Mouse (Mus musculus) limb, embryonic 11.5 days (tissue): ENCODE data around the gene Slc35g1. TPM values are rescaled to one million over a fixed set of nuclear protein-coding genes. Genes with fewer than 3 reads are reported as not detected.

Source experiments
- ATAC-seq: fragments of 200-750 bp; cut with Nextera tagmentation; 2 replicates; pipeline ENCODE4 v1.8.0; 2017; ENCODE audit warnings: low read depth; ENCODE audit not compliant: insufficient number of reproducible peaks, low FRiP score, low TSS enrichment
- DNase-seq: peaks from one replicate; pipeline ENCODE4 v3.0.0-alpha.2; 2015; ENCODE audit warnings: low spot score
- H3K27ac ChIP-seq: fragments of 300-500 bp; sonication (generic); replicated peaks from 2 replicates; pipeline ENCODE4 v1.5.1; 2014; ENCODE audit warnings: low read depth, mild to moderate bottlenecking, low read length
- H3K27me3 ChIP-seq: fragments of 300-500 bp; sonication (generic); 2 replicates; pipeline ENCODE4 v1.6.1; 2014; ENCODE audit warnings: mild to moderate bottlenecking, low read length, mixed read lengths; ENCODE audit not compliant: control insufficient read depth, insufficient read depth
- H3K36me3 ChIP-seq: fragments of 300-500 bp; sonication (generic); 2 replicates; pipeline ENCODE4 v1.6.1; 2014; ENCODE audit warnings: mild to moderate bottlenecking, low read length, moderate library complexity, mixed read lengths; ENCODE audit not compliant: control insufficient read depth, insufficient read depth
- H3K4me1 ChIP-seq: fragments of 300-500 bp; sonication (generic); 2 replicates; pipeline ENCODE4 v1.6.1; 2014; ENCODE audit warnings: low read length, mixed read lengths; ENCODE audit not compliant: control insufficient read depth, insufficient read depth
- H3K4me2 ChIP-seq: fragments of 300-500 bp; sonication (generic); 2 replicates; pipeline ENCODE4 v1.6.1; 2014; ENCODE audit warnings: low read depth, mild to moderate bottlenecking, moderate library complexity; ENCODE audit not compliant: severe bottlenecking
- H3K4me3 ChIP-seq: fragments of 300-500 bp; sonication (generic); 2 replicates; pipeline ENCODE4 v1.5.1; 2014; ENCODE audit warnings: low read depth, low read length
- H3K9ac ChIP-seq: fragments of 300-500 bp; sonication (generic); 2 replicates; pipeline ENCODE4 v1.6.1; 2014; ENCODE audit warnings: mild to moderate bottlenecking, low read length
- H3K9me3 ChIP-seq: fragments of 300-500 bp; sonication (generic); 2 replicates; pipeline ENCODE4 v1.6.1; 2016; ENCODE audit warnings: low read length; ENCODE audit not compliant: control insufficient read depth
- WGBS: fragments of 180-500 bp; shearing (Covaris S2); extraction: QIAGEN DNeasy Blood & Tissue Kit; methylation state at CpG from one replicate; pipeline ENCODE4 v1.1.7; 2014; 5-methylcytosine and 5-hydroxymethylcytosine counted together
- polyA plus RNA-seq: library from polyadenylated mRNA; unstranded; fragments of >200 nt; fragmentation: Nextera tagmentation; extraction: Ambion mirVana; gene quantifications from 2 replicates; pipeline ENCODE4 v1.2.1, GENCODE M21; 2014

The Slc35g1 gene
- 3.5 and 4.3 TPM in 2 replicates for polyA plus RNA-seq

DNA sequence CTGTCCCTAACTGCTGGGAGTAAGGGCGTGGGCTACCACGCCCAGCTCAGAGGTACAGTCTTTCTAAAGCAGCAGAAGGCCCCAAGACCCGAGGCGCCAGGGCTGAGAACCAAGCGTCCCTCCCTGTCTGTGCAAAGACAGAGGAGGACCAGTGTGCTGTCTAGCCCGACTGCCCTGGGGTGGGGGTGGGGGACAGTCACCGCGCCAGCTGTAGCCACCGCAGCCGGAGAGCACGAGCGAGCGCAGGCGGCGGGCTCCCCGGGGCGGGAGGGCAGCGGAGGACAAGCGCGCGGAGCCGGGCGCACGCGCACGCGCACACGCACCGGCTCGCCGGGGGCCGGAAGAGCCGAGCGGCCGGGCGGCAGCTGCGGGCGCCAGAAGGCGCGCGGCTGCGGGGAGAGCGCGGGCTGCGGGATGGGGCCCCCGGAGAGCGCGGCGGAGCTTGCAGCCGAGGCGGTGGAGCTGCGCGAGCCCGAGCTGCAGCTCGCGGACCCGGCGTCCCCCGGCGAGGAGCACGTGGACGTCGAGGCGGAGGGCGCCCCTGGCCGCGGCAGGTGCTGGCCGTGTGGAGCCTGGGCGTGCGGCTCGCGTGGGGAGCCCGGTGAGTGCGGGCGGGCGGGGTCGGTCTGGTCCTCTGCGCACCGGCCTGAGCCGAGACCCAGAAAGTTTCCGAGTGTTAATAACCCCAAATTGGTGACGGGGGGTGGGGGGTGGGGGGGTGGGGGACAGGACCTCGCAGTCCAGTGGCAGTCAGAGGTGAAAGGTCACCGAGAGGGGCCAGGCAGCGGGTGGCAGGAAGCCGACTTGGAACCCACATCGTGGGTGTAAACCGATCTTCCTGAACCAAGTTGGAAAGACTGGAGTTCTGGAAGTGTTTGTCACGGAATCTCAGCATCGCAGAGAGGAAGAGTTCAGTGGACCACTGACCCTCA lies at the start of gene Slc35g1:
TSS of gene Slc35g1 (plus strand) at position 280 of the 932 bp plus-strand sequence.
- Histone ChIP-seq H3K9ac (peak within 1 kb of the TSS; percentile 64; the same call in 1 of the 2 replicates), H3K4me2 (peak within 1 kb of the TSS; percentile 78), H3K9me3 (no peaks in the 10 kb centered on the region), H3K27ac (no peak within 1 kb of the TSS), H3K4me3 (peak within 1 kb of the TSS; percentile 53), H3K36me3 (no peaks in the 10 kb centered on the region), H3K4me1 (no peaks in the 10 kb centered on the region), H3K27me3 (no peaks in the 10 kb centered on the region)
- DNase-seq (peak; percentile 71), ATAC-seq (peak; percentile 82)
- under 1% methylated on average over 66 of the region's 90 CpGs for WGBS

DNA sequence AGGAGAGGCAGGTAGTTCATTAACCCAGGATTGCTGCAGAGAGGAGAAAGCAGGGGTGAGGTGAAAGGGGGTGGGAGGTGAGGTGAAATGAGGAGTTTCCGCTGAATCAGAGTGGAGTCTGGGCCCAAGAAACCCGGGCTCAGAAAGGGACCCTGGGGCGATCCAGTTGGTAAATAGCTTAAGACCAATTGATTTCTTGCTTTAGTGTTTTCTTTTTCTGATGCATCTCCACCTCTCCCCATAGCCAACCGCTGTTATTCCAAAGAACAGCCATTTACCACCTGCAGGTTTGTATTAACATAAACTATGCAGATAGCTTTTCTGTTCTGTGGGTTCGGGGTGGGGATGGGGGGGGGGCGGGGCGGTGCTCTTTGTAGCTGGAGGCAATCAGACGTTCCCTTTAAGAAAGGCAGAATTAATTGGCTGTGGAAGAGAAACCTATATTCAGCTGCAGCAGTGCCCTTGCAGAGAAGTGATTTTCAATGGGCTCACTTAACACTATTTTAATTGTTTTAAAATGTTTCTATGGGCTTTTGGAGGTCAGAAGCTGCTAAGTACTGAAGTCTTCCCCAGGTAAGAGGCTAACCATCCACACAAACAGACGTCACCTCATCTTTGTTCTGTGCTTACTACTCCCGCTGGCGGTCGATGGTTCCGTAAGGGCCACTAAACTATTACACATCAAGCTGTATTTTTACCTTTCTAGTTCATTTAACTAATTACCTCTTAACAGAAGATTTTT lies 47.3 kb upstream of the Slc35g1 start:
- DNase-seq (no peak), ATAC-seq (no peak)
- WGBS: 36% methylated on average over 13 of the region's 13 CpGs
- Histone ChIP-seq H3K4me2 (no peak overlapping the region), H3K4me3 (no peak overlapping the region), H3K27me3 (no peaks in the 10 kb centered on the region), H3K36me3 (no peaks in the 10 kb centered on the region), H3K27ac (no peak overlapping the region), H3K4me1 (no peaks in the 10 kb centered on the region), H3K9me3 (no peaks in the 10 kb centered on the region), H3K9ac (no peak overlapping the region)

DNA sequence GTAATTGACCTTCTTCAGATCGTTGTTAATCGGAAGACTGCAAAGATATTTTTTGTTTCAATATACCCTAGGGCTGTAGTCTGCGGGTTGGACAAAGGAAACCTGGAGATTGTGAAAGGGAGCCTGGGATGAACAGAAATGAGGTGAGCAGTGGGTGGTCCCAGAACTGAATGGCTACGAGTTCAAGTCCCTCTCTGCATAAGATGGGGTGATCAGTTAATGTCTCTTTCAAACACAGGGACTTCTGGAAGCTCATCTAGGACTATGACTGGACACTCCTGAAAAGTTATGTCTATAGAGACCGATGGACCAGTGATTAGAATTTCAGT lies 46.8 kb upstream of the Slc35g1 start:
- Histone ChIP-seq H3K27ac (no peak overlapping the region), H3K4me3 (no peak overlapping the region), H3K4me2 (no peak overlapping the region), H3K36me3 (no peaks in the 10 kb centered on the region), H3K27me3 (no peaks in the 10 kb centered on the region), H3K4me1 (no peaks in the 10 kb centered on the region), H3K9me3 (no peaks in the 10 kb centered on the region), H3K9ac (no peak overlapping the region)
- DNase-seq (no peak), ATAC-seq (no peak)
- WGBS: 79% methylated on average over 5 of the region's 5 CpGs

DNA sequence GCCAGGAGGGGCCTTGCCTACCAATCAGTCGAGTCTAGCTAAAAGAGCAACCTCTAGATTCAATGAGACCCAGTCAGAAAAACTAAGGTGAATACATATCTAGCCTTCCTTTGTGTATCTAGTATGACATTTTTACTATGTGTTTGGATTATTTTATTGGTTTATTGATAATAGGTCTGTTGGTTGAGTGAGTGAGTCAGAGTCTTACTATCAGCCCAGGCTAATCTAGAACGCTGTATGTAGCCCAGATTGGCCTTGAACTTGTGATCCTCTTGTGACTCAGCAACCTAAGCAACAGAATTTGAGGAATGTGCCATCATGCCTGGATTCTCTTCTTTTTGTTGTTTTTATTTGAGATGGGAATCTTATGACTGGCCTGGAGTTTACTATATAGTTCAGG lies 44.6 kb upstream of the Slc35g1 start:
- Histone ChIP-seq H3K27me3 (no peaks in the 10 kb centered on the region), H3K9me3 (no peaks in the 10 kb centered on the region), H3K4me2 (no peak overlapping the region), H3K36me3 (no peaks in the 10 kb centered on the region), H3K9ac (no peak overlapping the region), H3K27ac (no peak overlapping the region), H3K4me3 (no peak overlapping the region), H3K4me1 (no peaks in the 10 kb centered on the region)
- no peak for DNase-seq
- WGBS: 80% methylated on average over 2 of the region's 2 CpGs
- no peak for ATAC-seq

DNA sequence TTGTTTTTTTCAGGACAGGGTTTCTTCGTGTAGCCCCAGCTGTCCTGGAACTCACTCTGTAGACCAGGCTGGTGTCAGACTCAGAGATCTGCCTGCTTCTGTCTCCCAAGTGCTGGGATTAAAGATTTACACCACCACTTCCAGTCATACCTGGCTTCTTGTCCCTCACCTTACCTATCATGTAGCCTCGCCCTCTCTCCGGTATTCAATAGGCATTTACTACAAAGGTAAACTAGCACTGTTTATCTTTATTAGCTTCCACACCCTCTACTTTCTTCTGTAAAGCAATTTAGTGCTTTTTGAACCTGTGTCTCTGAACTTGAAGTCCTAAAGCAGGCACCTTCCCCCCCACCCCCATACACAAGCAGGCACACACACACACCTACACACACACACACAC lies 44.1 kb upstream of the Slc35g1 start:
- H3K36me3 ChIP-seq: no peaks in the 10 kb centered on the region
- no peak overlapping the region for H3K27ac ChIP-seq
- no peak overlapping the region for H3K4me2 ChIP-seq
- no peak overlapping the region for H3K4me3 ChIP-seq
- ATAC-seq: no peak
- H3K9me3 ChIP-seq: no peaks in the 10 kb centered on the region
- no peak for DNase-seq
- no peak overlapping the region for H3K9ac ChIP-seq
- no peaks in the 10 kb centered on the region for H3K4me1 ChIP-seq
- no peaks in the 10 kb centered on the region for H3K27me3 ChIP-seq
- 89% methylated on average over 3 of the region's 3 CpGs for WGBS

DNA sequence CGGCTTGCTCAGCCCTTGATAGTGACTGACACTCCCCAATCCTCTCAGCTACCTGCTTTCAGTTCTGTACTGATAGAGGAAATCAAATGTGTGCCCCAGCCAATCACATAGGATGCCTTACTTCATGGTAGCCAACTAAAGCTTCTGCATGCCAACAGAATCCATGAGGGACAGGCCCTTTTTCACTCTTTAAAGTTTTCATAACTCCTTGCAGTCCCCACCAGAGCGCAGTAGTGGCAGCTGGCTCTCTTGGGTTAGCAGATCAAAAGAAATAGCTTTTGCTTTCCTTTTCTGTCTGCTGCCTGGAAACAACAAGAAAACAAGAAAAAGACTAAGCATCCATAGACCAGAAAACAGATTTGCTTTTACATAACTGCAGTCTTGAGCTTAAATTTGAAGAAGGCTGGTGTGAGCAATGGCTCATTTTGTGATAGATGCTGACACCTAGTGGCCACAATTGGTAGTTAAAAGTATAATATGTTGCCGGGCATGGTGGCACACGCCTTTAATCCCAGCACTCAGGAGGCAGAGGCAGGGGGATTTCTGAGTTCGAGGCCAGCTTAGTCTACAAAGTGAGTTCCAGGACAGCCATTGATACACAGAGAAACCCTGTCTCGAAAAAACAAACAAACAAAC lies 43.2 kb upstream of the Slc35g1 start:
- no peaks in the 10 kb centered on the region for H3K9me3 ChIP-seq
- H3K4me1 ChIP-seq: no peaks in the 10 kb centered on the region
- DNase-seq (peak; percentile 54), ATAC-seq (no peak)
- H3K36me3 ChIP-seq: no peaks in the 10 kb centered on the region
- H3K27ac ChIP-seq: no peak overlapping the region
- 46% methylated on average over 6 of the region's 6 CpGs for WGBS
- no peak overlapping the region for H3K9ac ChIP-seq
- no peaks in the 10 kb centered on the region for H3K27me3 ChIP-seq
- no peak overlapping the region for H3K4me2 ChIP-seq
- H3K4me3 ChIP-seq: no peak overlapping the region

DNA sequence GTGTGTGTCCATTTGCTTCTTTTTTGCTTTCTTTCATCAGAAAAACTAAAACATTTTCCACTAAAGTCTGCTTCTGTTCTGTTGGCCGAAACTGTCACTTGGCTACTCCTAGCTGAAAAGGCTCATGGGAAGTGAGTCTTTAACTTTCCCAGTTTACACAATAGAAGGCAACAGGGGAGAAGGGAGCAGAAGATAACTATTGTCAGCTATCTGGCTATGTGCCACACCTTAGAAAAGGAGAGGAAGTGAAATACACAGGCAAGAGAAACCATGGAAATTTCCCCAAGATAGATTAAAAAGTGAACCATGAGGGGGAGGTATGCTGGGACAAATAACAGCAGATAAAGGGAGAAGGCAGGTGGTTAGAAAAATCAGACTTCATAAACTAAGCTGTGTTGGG lies 41.5 kb upstream of the Slc35g1 start:
- no peaks in the 10 kb centered on the region for H3K9me3 ChIP-seq
- 87% methylated on average over 1 of the region's 1 CpGs for WGBS
- no peak overlapping the region for H3K4me3 ChIP-seq
- H3K4me1 ChIP-seq: no peaks in the 10 kb centered on the region
- no peak overlapping the region for H3K4me2 ChIP-seq
- H3K27me3 ChIP-seq: no peaks in the 10 kb centered on the region
- no peak overlapping the region for H3K27ac ChIP-seq
- no peak overlapping the region for H3K9ac ChIP-seq
- H3K36me3 ChIP-seq: no peaks in the 10 kb centered on the region
- DNase-seq: no peak
- ATAC-seq: no peak

DNA sequence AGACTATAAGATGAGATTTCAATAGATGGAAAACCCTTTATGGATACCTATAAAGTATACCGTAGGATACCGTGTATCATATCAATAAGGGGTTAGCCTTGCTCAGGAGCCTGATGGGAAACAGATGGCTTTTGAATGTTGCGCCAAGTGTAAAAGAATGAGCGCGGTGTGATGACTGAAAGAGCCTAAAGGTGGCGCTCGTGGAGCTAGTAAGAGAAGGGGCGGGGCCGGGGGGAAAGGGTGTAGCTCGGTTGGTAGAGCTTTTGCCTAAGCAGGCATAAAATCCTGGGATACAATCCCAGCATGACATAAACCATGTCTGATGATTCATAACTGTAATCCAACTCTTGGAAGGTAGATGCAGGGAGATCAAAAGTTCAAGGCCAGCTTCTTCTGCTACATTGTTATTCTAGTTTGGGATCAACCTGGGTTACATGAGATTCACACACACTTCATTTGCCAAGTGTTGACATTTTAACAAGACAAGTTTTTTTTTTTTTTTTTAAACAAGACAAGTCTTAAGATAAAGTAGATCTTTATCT lies 40.9 kb upstream of the Slc35g1 start:
- DNase-seq: no peak
- Histone ChIP-seq H3K9ac (no peak overlapping the region), H3K9me3 (no peaks in the 10 kb centered on the region), H3K4me3 (no peak overlapping the region), H3K4me1 (no peaks in the 10 kb centered on the region), H3K4me2 (no peak overlapping the region), H3K27me3 (no peaks in the 10 kb centered on the region), H3K27ac (no peak overlapping the region), H3K36me3 (no peaks in the 10 kb centered on the region)
- 64% methylated on average over 10 of the region's 10 CpGs for WGBS
- no peak for ATAC-seq
